1 mouse cellular context compared by ENCODE assay signal in the genomic region with DNA sequence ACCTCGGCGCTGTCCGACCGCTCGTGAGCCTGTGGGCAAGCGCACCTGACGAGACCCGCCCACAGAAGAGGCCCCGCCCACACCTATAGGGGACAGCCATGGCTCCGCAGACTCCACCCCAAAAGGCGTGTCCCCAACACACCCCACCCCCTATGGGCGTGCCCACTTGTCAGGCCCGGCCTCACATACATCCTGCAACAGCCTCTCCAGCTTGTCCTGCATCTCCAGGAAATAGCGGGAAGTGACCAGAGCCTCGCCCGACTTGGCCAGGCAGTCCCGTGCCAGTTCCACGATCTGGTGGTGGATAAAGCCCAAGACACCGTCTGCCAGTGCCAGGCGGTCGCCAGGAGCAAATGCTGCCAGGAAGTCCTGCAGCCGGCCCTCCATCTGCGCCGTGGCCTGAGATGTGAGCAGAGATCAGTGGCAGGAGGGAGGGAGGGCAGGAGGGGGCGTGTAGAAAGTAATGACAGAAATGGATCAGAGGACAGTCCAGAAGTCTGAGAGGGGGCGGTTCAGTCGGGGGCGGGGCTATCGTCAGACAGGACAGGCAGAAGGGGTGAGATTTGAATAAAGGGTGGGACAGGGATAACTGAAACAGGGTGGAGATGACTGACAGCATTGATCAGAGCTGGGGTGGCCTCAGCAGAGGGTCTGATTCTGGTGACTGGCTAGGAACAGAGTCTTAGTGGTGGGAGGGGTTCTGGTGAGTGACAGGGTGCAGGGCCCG.
TF ChIP-seq lines count a peak whose summit lies in the region.

No protein-coding gene starts in this region.

TF ChIP-seq in ES-E14, 5 proteins besides CTCF, POLR2A, EP300 and RAD21:
- TF ChIP-seq CHD2 (IDR thresholded peaks at IDR 0.05; ENCODE audit: low read depth, low read length) (no peak), ZC3H11A (IDR thresholded peaks at IDR 0.05; ENCODE audit: borderline replicate concordance, low read depth, low read length) (no peak)
